Mouse (Mus musculus) intestine, postnatal 0 days (tissue): Measurements from ENCODE around the gene Lrch3. TPM values are rescaled to one million over a fixed set of nuclear protein-coding genes. Genes with fewer than 3 reads are reported as not detected.
"Not testable (repeated sequence)": the region's sequence is repeated elsewhere in the genome, so short reads cannot be mapped to it uniquely, and the experiment has no call there.

Source experiments
- ATAC-seq: fragments of 200-750 bp; cut with Nextera tagmentation; 2 replicates; pipeline ENCODE4 v1.8.0; 2017; ENCODE audit warnings: mild to moderate bottlenecking, moderate TSS enrichment, moderate library complexity
- H3K27ac ChIP-seq: fragments of 300-500 bp; sonication (generic); 2 replicates; pipeline ENCODE4 v1.5.1; 2014; ENCODE audit warnings: mild to moderate bottlenecking, low read depth, low read length, moderate library complexity
- H3K27me3 ChIP-seq: fragments of 300-500 bp; sonication (generic); replicated peaks from 2 replicates; pipeline ENCODE4 v1.6.1; 2014; ENCODE audit warnings: low read length, mixed read lengths; ENCODE audit not compliant: control insufficient read depth, insufficient read depth
- H3K36me3 ChIP-seq: fragments of 300-500 bp; sonication (generic); 2 replicates; pipeline ENCODE4 v1.6.1; 2014; ENCODE audit warnings: mild to moderate bottlenecking, moderate library complexity; ENCODE audit not compliant: control insufficient read depth, insufficient read depth
- H3K4me1 ChIP-seq: fragments of 300-500 bp; sonication (generic); replicated peaks from 2 replicates; pipeline ENCODE4 v1.6.1; 2014; ENCODE audit warnings: antibody characterized with exemption, low read length, mixed read lengths; ENCODE audit not compliant: control insufficient read depth, insufficient read depth
- H3K4me2 ChIP-seq: fragments of 300-500 bp; sonication (generic); replicated peaks from 2 replicates; pipeline ENCODE4 v1.6.1; 2014; ENCODE audit warnings: low read depth, mild to moderate bottlenecking, moderate library complexity
- H3K4me3 ChIP-seq: fragments of 300-500 bp; sonication (generic); 2 replicates; pipeline ENCODE4 v1.5.1; 2014; ENCODE audit warnings: low read depth, low read length
- H3K9ac ChIP-seq: fragments of 300-500 bp; sonication (generic); 2 replicates; pipeline ENCODE4 v1.6.1; 2014; ENCODE audit warnings: mild to moderate bottlenecking, low read depth, low read length
- H3K9me3 ChIP-seq: fragments of 300-500 bp; sonication (generic); 2 replicates; pipeline ENCODE4 v1.6.1; 2016; ENCODE audit warnings: mixed run types; ENCODE audit not compliant: control insufficient read depth
- CTCF ChIP-seq: sonication (generic); IDR thresholded peaks from 2 replicates; pipeline ENCODE4 v1.5.1; 2016; ENCODE audit warnings: low read depth, mild to moderate bottlenecking, control low read depth, antibody characterized with exemption, moderate library complexity
- WGBS: fragments of 180-500 bp; shearing (Covaris S2); extraction: QIAGEN DNeasy Blood & Tissue Kit; methylation state at CpG from one replicate; pipeline ENCODE4 v1.1.7; 2014; 5-methylcytosine and 5-hydroxymethylcytosine counted together
- polyA plus RNA-seq: library from polyadenylated mRNA; unstranded; fragments of >200 nt; fragmentation: Nextera tagmentation; extraction: Ambion mirVana; gene quantifications from 2 replicates; pipeline ENCODE4 v1.2.1, GENCODE M21; 2015

Gene Lrch3
- 7.8 and 8.4 TPM in 2 replicates for polyA plus RNA-seq

DNA sequence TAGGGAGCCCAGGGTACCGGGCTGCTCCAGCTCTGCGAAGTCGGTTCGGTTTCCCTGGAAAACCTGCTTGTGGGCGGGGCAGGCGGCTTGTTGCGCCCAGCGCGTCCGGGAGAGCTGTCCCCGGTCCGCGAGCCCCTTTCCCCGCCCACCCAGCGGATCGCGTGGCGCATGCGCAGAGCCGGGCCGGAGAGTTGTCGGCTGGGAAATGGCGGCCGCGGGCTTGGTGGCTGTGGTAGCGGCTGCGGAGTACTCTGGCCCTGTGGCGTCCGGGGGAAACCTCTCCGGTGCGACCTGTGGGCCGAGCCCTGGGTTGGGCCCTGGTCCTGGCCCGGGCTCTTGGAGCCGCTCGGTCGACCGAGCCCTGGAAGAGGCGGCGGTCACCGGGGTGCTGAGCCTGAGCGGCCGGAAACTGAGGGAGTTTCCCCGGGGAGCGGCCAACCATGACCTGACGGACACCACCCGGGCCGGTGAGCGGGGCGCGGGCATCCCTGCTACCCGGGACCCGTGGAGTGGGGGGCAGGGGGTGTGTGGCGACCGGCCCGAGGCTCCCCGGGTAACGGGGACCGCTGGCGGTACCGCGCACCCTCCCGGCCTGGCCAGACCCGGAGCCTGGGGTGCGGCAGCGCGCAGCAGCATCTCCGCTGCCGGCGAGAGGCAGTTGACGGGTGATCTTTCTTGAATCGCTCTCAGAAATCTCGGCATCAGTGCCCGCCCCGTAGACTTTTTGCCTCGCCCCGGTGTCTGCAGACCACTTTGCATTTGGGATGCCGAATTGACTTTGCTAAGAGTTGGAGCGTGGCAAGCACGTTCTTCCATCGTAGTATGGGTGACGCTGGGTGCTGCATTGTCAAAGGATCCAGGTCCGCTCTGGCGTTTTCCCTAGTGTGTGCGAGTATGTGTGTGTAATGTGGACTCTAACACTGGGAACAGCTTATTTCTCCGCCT is at the start of gene Lrch3:
TSS of gene Lrch3 (plus strand) at position 164 of the 945 bp plus-strand sequence.
- no peak for TF ChIP-seq CTCF
- H3K4me1 ChIP-seq: no peaks in the 10 kb centered on the region
- H3K4me2 ChIP-seq: peak within 1 kb of the TSS; percentile 70
- peak; percentile 88 for ATAC-seq
- peak within 1 kb of the TSS; percentile 91 for H3K9ac ChIP-seq
- no peaks in the 10 kb centered on the region for H3K36me3 ChIP-seq
- peak within 1 kb of the TSS; percentile 81 for H3K27ac ChIP-seq
- H3K9me3 ChIP-seq: no peaks in the 10 kb centered on the region
- H3K27me3 ChIP-seq: no peaks in the 10 kb centered on the region
- under 1% methylated on average over 69 of the region's 85 CpGs for WGBS
- peak within 1 kb of the TSS; percentile 89 for H3K4me3 ChIP-seq

DNA sequence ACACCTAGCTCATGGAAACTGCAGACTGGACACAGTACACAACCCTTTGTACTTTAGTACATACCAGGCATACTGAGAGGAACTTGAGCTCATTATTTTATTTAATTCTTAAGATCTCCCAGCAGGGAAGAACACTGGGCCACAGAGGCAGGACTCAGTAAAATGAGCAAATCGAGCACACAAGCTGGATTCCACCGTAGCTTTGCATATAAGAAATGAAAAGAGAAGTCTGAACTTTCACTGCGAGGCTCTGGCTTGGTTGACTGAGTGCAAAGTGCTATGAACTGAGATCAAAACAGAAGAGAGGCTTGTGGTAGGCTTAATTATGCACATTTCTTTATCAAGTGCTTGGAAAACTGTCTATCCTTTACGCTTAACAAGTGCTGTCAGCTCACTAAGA is 48.5 kb upstream of the Lrch3 start:
- no peak overlapping the region for H3K9ac ChIP-seq
- TF ChIP-seq CTCF: no peak
- no peaks in the 10 kb centered on the region for H3K27me3 ChIP-seq
- WGBS: 82% methylated on average over 4 of the region's 4 CpGs
- 0 out of 2 replicates have a peak overlapping the region, but pooled peaks have one; percentile 13 for H3K4me2 ChIP-seq
- no peak for ATAC-seq
- peaks cover 9% of the 10 kb centered on the region; the same call in 1 of the 2 replicates for H3K4me1 ChIP-seq
- no peak overlapping the region for H3K4me3 ChIP-seq
- H3K27ac ChIP-seq: no peak overlapping the region
- H3K9me3 ChIP-seq: no peaks in the 10 kb centered on the region
- H3K36me3 ChIP-seq: peaks cover 20% of the 10 kb centered on the region

DNA sequence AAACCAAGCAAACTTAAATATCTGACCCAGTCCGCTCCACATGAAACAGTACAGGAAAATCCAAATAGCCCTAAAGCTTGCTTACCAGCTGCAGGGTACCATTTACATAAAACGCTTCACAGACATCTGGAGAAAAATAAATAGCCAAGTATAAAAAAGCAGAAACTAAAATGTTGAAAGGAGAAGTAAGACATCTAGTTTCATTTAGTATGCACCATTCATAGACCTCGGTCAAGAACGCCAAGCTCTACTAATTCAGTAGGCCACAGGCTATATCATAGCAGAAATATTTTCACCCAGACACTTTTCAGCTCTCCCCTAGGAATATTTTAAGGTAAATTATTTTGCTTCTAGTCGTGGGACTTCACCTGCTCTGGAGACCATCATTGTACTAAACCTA is 47.2 kb upstream of the Lrch3 start:
- TF ChIP-seq CTCF: no peak
- Histone ChIP-seq H3K27me3 (no peaks in the 10 kb centered on the region), H3K4me3 (no peak overlapping the region), H3K9me3 (no peaks in the 10 kb centered on the region), H3K4me2 (no peak overlapping the region), H3K4me1 (peaks cover 9% of the 10 kb centered on the region; the same call in 1 of the 2 replicates), H3K27ac (no peak overlapping the region), H3K36me3 (peaks cover 9% of the 10 kb centered on the region; the same call in 1 of the 2 replicates), H3K9ac (no peak overlapping the region)
- ATAC-seq: no peak
- 89% methylated on average over 5 of the region's 5 CpGs for WGBS

DNA sequence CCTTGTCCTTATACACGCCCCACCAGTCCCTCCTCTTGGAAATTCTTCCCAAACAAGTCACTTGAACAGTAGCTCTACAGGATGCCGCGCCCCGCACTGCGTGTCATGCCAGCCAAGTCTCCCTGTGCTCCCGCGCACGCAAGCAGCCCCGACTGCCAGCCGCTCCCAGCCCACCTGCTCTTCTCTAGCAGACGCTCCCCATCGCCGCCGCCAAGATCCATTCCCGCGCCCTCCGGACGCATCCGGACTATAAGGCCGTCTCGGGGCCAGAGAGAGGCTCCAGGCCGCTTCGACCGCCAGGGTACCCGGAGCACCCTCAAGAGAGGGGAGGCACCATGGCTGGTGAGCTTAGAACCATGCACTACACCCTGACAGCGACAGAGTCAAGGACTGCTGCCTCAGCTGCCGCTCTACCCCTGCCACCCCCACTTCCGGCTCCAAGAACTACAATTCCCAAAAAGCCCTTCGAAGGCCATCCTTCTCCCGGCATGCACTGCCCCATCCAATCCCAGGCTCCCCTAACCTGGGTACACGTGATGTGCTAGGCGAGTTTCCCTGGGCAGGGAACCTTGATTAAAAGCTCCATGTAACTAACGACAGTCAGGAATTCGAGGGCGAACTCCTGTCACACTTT is 45.9 kb upstream of the Lrch3 start:
- WGBS: under 1% methylated on average over 34 of the region's 35 CpGs
- H3K9me3 ChIP-seq: no peaks in the 10 kb centered on the region
- TF ChIP-seq CTCF: peak; percentile 22; the same call in 1 of the 2 replicates
- ATAC-seq: peak; percentile 97
- peaks cover 9% of the 10 kb centered on the region; the same call in 1 of the 2 replicates for H3K4me1 ChIP-seq
- H3K9ac ChIP-seq: peak overlapping the region; percentile 69
- no peaks in the 10 kb centered on the region for H3K27me3 ChIP-seq
- H3K27ac ChIP-seq: peak overlapping the region; percentile 90
- H3K4me2 ChIP-seq: peak overlapping the region; percentile 87
- peak overlapping the region; percentile 95 for H3K4me3 ChIP-seq
- peaks cover 9% of the 10 kb centered on the region; the same call in 1 of the 2 replicates for H3K36me3 ChIP-seq

DNA sequence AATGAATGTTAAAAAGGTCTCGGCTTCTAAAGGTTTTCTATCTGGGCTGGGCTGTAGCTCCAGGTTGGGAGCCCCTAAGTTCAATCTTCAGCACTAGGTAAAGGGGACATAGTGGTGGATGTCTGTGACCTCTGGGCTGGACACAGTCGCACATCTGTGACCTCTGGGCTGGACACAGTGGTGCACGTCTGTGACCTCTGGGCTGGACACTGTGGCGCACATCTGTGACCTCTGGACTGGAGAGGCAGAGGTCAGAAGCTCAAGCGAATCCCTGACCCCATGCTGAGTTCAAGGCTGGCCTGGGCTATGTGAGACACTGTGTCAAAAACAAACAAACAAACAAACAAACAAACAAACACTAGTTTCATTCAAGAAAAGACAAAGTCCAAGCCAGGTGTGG is 43.7 kb upstream of the Lrch3 start:
- H3K4me1 ChIP-seq: peaks cover 9% of the 10 kb centered on the region; the same call in 1 of the 2 replicates
- no peak overlapping the region for H3K9ac ChIP-seq
- H3K9me3 ChIP-seq: no peaks in the 10 kb centered on the region
- H3K27me3 ChIP-seq: no peaks in the 10 kb centered on the region
- 69% methylated on average over 5 of the region's 5 CpGs for WGBS
- TF ChIP-seq CTCF: no peak
- H3K4me2 ChIP-seq: no peak overlapping the region
- H3K4me3 ChIP-seq: no peak overlapping the region
- no peak for ATAC-seq
- H3K27ac ChIP-seq: no peak overlapping the region
- no peaks in the 10 kb centered on the region for H3K36me3 ChIP-seq

DNA sequence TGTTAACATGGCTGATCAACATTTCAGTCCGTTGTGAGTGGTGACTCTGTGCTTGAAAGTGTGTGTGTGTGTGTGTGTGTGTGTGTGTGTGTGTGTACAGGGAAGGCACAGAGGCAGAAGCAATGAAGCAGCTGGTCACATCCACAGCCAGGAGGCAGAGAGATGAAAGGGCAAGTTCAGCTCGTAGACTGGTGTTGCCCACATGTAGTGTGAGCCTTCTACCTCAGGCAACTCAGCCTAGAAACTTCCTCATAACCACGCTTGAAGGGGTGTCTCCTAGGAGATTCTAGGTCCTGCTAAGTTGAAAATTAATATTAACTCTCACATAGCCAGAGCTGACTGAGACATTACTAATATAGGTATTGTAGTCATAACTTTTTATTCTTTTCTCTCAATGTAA is 40.5 kb upstream of the Lrch3 start:
- no peak for ATAC-seq
- no peak overlapping the region for H3K27ac ChIP-seq
- no peaks in the 10 kb centered on the region for H3K9me3 ChIP-seq
- no peak for TF ChIP-seq CTCF
- no peaks in the 10 kb centered on the region for H3K36me3 ChIP-seq
- WGBS: 42% methylated on average over 3 of the region's 3 CpGs
- H3K9ac ChIP-seq: no peak overlapping the region
- no peaks in the 10 kb centered on the region for H3K27me3 ChIP-seq
- no peak overlapping the region for H3K4me2 ChIP-seq
- H3K4me3 ChIP-seq: no peak overlapping the region
- 0 out of 2 replicates have a peak, but pooled peaks cover 3% of the 10 kb centered on the region for H3K4me1 ChIP-seq

DNA sequence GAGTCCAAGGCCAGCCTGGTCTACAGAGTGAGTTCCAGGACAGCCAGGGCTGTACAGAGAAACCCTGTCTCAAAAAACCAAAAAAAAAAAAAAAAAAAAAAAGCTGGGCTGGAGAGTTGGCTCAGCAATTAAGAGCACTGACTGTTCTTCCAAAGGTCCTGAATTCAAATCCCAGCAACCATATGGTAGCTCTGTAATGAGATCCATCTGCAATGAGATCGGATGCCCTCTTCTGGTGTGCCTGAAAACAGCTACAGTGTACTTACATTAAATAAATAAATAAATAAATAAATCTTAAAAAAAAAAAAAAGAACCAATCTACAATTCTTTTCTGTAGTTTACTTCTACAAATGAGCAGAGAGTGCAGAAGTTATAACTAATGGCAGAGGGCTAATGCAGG is 38.6 kb upstream of the Lrch3 start:
- not testable (repeated sequence) for H3K9ac ChIP-seq, ATAC-seq, H3K36me3 ChIP-seq, H3K9me3 ChIP-seq, H3K4me1 ChIP-seq, H3K4me2 ChIP-seq, H3K4me3 ChIP-seq, H3K27me3 ChIP-seq
- 64% methylated on average over 1 of the region's 1 CpGs for WGBS
- peak overlapping the region; percentile 42; the same call in 1 of the 2 replicates for H3K27ac ChIP-seq
